ENCODE assay signal across 20 mouse cellular contexts in the genomic region with DNA sequence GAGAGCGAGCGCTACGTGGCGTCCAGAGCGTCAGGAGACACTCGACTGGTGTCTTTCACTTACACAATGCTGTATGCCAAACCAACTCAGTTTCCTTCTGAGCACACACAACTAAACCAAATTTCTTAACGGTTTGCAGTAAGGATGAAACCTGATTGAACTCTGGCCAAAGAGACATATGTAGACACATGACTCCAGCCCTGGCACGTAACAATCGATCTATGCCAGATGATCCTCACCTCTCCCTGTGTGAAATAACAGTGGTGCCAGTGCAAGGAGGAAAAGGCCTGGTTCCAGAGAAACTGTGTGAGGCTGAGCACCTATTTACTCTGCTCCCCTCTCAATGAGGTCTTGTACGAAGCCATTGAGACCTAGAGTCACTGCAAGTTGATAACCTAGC. TPM values are rescaled to one million over a fixed set of nuclear protein-coding genes. Genes with fewer than 3 reads are reported as not detected.
A peak's percentile ranks its signal among the peaks of the same experiment; 100 is the strongest.
DNase-seq lines count a peak whose midpoint lies in the region; ATAC-seq lines count a peak whose summit lies in the region.
"Had no signal": no experiment of that assay in that cellular context is flagged by ENCODE, and none has a peak within 500 bp of the region (broad histone marks: within the 10 kb centered on the region; RNA-seq: fewer than 3 reads in every experiment).

No protein-coding gene starts in this region.

- ATAC-seq in cerebellum, adult (ENCODE audit: insufficient number of reproducible peaks, low FRiP score, low TSS enrichment) = peak; percentile 88
- ATAC-seq: CD4-positive, CD25-positive, alpha-beta regulatory T cell, adult 4 months; forebrain, postnatal 0 days; hindbrain, embryonic 16.5 days; inflammation-experienced regulatory T-cells, adult 6 months; intestine, postnatal 0 days had no signal

- DNase-seq in cerebellum, postnatal 4 days (ENCODE audit: low spot score in 2 of 2) = no peak
- DNase-seq in cerebellum, adult 11 months = peak; percentile 17
- peak; percentile 33 for DNase-seq in cerebellum, adult 8-10 months
- DNase-seq in cerebellum, postnatal 14 days = peak; percentile 14 to 51
- DNase-seq in embryo, embryonic 10 days (ENCODE audit: low spot score) = no peak
- DNase-seq in adrenal gland, adult 8-10 months = no peak
- DNase-seq in thymus, adult 18-20 months = no peak
- DNase-seq: adrenal gland, postnatal 14 days; B cell, adult 2 months; forebrain, postnatal 0 days; gastrocnemius, postnatal 36 days; heart, adult 11 months; heart, postnatal 10 days; heart, postnatal 4 days; kidney, adult 9 months had no signal

RNA-seq across cellular contexts. Expression of gene Rab11fip2, which starts 11.4 kb away (rescaled TPM):
- 10 to 100 TPM; 18.4 to 25.0 (median 22.2) TPM for total RNA-seq in adrenal gland, adult 8-10 months (2022)

Comparison
In these comparisons a context has a peak if more than half of its experiments do, and no peak if none do; other contexts are left out.
1. DNase-seq: peak in cerebellum, adult 11 months (single experiment), cerebellum, adult 8-10 months (single experiment) and cerebellum, postnatal 14 days (2 of 2); none in cerebellum, postnatal 4 days (0 of 2), embryo, embryonic 10 days (single experiment), adrenal gland, adult 8-10 months (single experiment) and thymus, adult 18-20 months (0 of 2).